Mouse (Mus musculus): ENCODE results near the gene Ppp1r10. TPM values are rescaled to one million over a fixed set of nuclear protein-coding genes. Genes with fewer than 3 reads are reported as not detected.

Ppp1r10 gene
- total and polyA plus RNA-seq, 3 experiments = 14.5 to 70.3 (median 31.6) TPM

- in situ Hi-C loops (cut with MboI; ENCODE audit: low pct_ligation_motif_present, low pct_unique_long_range_greater_than_20kb, low sequenced_read_pairs) = no loop called here
- Histone ChIP-seq H3K27ac (ENCODE audit: insufficient read depth, low read depth) (no peak overlapping the region), H3K36me3 (replicated peaks in 1 of 2; ENCODE audit: control insufficient read depth in 1 of 2, insufficient read depth in 1 of 2, low read length in 1 of 2) (peaks cover 41 to 49% of the 10 kb centered on the region in 2 experiments), H3K9ac (ENCODE audit: insufficient read depth, low read depth) (no peak overlapping the region), H3K79me2 (replicated peaks; ENCODE audit: control insufficient read depth, extremely low read depth, insufficient read depth, poor library complexity, severe bottlenecking) (no peaks in the 10 kb centered on the region), H3K4me1 (ENCODE audit: control insufficient read depth in 1 of 2, insufficient read depth in 2 of 2) (no peaks in the 10 kb centered on the region), H3K9me3 (replicated peaks; ENCODE audit: low read length) (no peaks in the 10 kb centered on the region), H3K4me3 (replicated peaks in 1 of 3; ENCODE audit: low read depth in 2 of 3, low read length in 2 of 3, poor library complexity in 1 of 3) (no peak overlapping the region), H3K27me3 (replicated peaks) (no peaks in the 10 kb centered on the region), H3K4me2 (ENCODE audit: insufficient read depth, low read depth, poor library complexity, severe bottlenecking) (no peak overlapping the region)
- dilution Hi-C loops (cut with MboI; ENCODE audit: extremely low pct_ligation_motif_present, extremely low pct_unique_long_range_greater_than_20kb, low sequenced_read_pairs) = no loop called here
- no peak for TF ChIP-seq ZNF384 (IDR thresholded peaks at IDR 0.05; ENCODE audit: low read depth, low read length)
- TF ChIP-seq POLR2AphosphoS2 (IDR thresholded peaks at IDR 0.05; ENCODE audit: low read depth, low read length) = 0 out of 2 replicates have a peak, but pooled peaks have one; percentile 50
- DNase-seq (ENCODE audit: extremely low read depth) = no peak
Observed at GRCm38 (mm10) chr17:35954665-35955064, 38.4 kb downstream of the Ppp1r10 start.

- in situ Hi-C loops (cut with MboI; ENCODE audit: low pct_ligation_motif_present, low pct_unique_long_range_greater_than_20kb, low sequenced_read_pairs) = no loop called here
Observed at GRCm38 (mm10) chr17:35958533-35959223, 42.4 kb downstream of the Ppp1r10 start.

GRCm38 (mm10) chr17:35963279-35963678 lies 47.0 kb downstream of the Ppp1r10 start:
- H3K4me1 ChIP-seq (ENCODE audit: control insufficient read depth in 1 of 2, insufficient read depth in 2 of 2) = peaks cover 2 to 15% of the 10 kb centered on the region in 2 experiments; a peak in 3 of 4 replicates
- no peaks in the 10 kb centered on the region for H3K9me3 ChIP-seq (replicated peaks; ENCODE audit: low read length)
- no peak overlapping the region for H3K4me2 ChIP-seq (ENCODE audit: insufficient read depth, low read depth, poor library complexity, severe bottlenecking)
- in situ Hi-C loops (cut with MboI; ENCODE audit: low pct_ligation_motif_present, low pct_unique_long_range_greater_than_20kb, low sequenced_read_pairs) (no loop called here), dilution Hi-C loops (cut with MboI; ENCODE audit: extremely low pct_ligation_motif_present, extremely low pct_unique_long_range_greater_than_20kb, low sequenced_read_pairs) (no loop called here)
- no peak overlapping the region for H3K4me3 ChIP-seq (replicated peaks in 1 of 3; ENCODE audit: low read depth in 2 of 3, low read length in 2 of 3, poor library complexity in 1 of 3)
- DNase-seq (ENCODE audit: extremely low read depth) = no peak
- no peak for TF ChIP-seq MEF2A (IDR thresholded peaks at IDR 0.05; ENCODE audit: borderline replicate concordance, low read depth, low read length)
- no peak overlapping the region for H3K27ac ChIP-seq (ENCODE audit: insufficient read depth, low read depth)
- H3K36me3 ChIP-seq (replicated peaks in 1 of 2; ENCODE audit: control insufficient read depth in 1 of 2, insufficient read depth in 1 of 2, low read length in 1 of 2) = peaks cover 64 to 93% of the 10 kb centered on the region in 2 experiments
- peaks cover 28% of the 10 kb centered on the region for H3K79me2 ChIP-seq (replicated peaks; ENCODE audit: control insufficient read depth, extremely low read depth, insufficient read depth, poor library complexity, severe bottlenecking)
- no peak overlapping the region for H3K9ac ChIP-seq (ENCODE audit: insufficient read depth, low read depth)
- no peaks in the 10 kb centered on the region for H3K27me3 ChIP-seq (replicated peaks)

More at GRCm38 (mm10) chr17:35958533-35959223, 42.4 kb downstream of the Ppp1r10 start:
- Histone ChIP-seq H3K4me3 (replicated peaks in 1 of 3; ENCODE audit: low read depth in 2 of 3, low read length in 2 of 3, poor library complexity in 1 of 3) (no peak overlapping the region), H3K36me3 (replicated peaks in 1 of 2; ENCODE audit: control insufficient read depth in 1 of 2, insufficient read depth in 1 of 2, low read length in 1 of 2) (peaks cover 76 to 89% of the 10 kb centered on the region in 2 experiments), H3K9ac (ENCODE audit: insufficient read depth, low read depth) (no peak overlapping the region), H3K9me3 (replicated peaks; ENCODE audit: low read length) (no peaks in the 10 kb centered on the region), H3K27me3 (replicated peaks) (no peaks in the 10 kb centered on the region), H3K27ac (ENCODE audit: insufficient read depth, low read depth) (no peak overlapping the region), H3K79me2 (replicated peaks; ENCODE audit: control insufficient read depth, extremely low read depth, insufficient read depth, poor library complexity, severe bottlenecking) (no peaks in the 10 kb centered on the region), H3K4me1 (ENCODE audit: control insufficient read depth in 1 of 2, insufficient read depth in 2 of 2) (no peaks in the 10 kb centered on the region), H3K4me2 (ENCODE audit: insufficient read depth, low read depth, poor library complexity, severe bottlenecking) (no peak overlapping the region)
- DNase-seq (ENCODE audit: extremely low read depth) = no peak
- dilution Hi-C loops (cut with MboI; ENCODE audit: extremely low pct_ligation_motif_present, extremely low pct_unique_long_range_greater_than_20kb, low sequenced_read_pairs) = no loop called here
- TF ChIP-seq SIN3A (IDR thresholded peaks at IDR 0.05; ENCODE audit: low read length) (no peak), RAD21 (IDR thresholded peaks at IDR 0.05; ENCODE audit: low read depth, low read length) (no peak), POLR2A (IDR thresholded peaks at IDR 0.05; ENCODE audit: low read depth, low read length) (0 out of 2 replicates have a peak, but pooled peaks have one; percentile 9)

All from CH12.LX (cell line).